Mouse (Mus musculus) stomach, embryonic 15.5 days (tissue): ENCODE data around the gene Pnkd. TPM values are rescaled to one million over a fixed set of nuclear protein-coding genes. Genes with fewer than 3 reads are reported as not detected.
A peak's percentile ranks its signal among the peaks of the same experiment; 100 is the strongest.
"Not testable (repeated sequence)": the region's sequence is repeated elsewhere in the genome, so short reads cannot be mapped to it uniquely, and the experiment has no call there.

Experiments
- ATAC-seq: fragments of 200-750 bp; cut with Nextera tagmentation; 2 replicates; pipeline ENCODE4 v1.8.0; 2017; ENCODE audit warnings: low read depth, moderate number of reproducible peaks, moderate TSS enrichment; ENCODE audit not compliant: insufficient read depth, low FRiP score
- H3K27ac ChIP-seq: fragments of 300-500 bp; sonication (generic); 2 replicates; pipeline ENCODE4 v1.5.1; 2015; ENCODE audit warnings: mild to moderate bottlenecking, inconsistent platforms
- H3K27me3 ChIP-seq: fragments of 300-500 bp; sonication (generic); replicated peaks from 2 replicates; pipeline ENCODE4 v1.6.1; 2015; ENCODE audit warnings: inconsistent platforms
- H3K36me3 ChIP-seq: fragments of 300-500 bp; sonication (generic); 2 replicates; pipeline ENCODE4 v1.6.1; 2015; ENCODE audit warnings: inconsistent platforms
- H3K4me1 ChIP-seq: fragments of 300-500 bp; sonication (generic); 2 replicates; pipeline ENCODE4 v1.6.1; 2015; ENCODE audit warnings: inconsistent platforms
- H3K4me2 ChIP-seq: fragments of 300-500 bp; sonication (generic); 2 replicates; pipeline ENCODE4 v1.6.1; 2015; ENCODE audit warnings: mild to moderate bottlenecking, inconsistent platforms
- H3K4me3 ChIP-seq: fragments of 300-500 bp; sonication (generic); replicated peaks from 2 replicates; pipeline ENCODE4 v1.5.1; 2015; ENCODE audit warnings: inconsistent platforms
- H3K9ac ChIP-seq: fragments of 300-500 bp; sonication (generic); 2 replicates; pipeline ENCODE4 v1.6.1; 2015; ENCODE audit warnings: inconsistent platforms
- H3K9me3 ChIP-seq: fragments of 300-500 bp; sonication (generic); 2 replicates; pipeline ENCODE4 v1.6.1; 2016; ENCODE audit warnings: inconsistent platforms
- WGBS: fragments of 180-500 bp; shearing (Covaris S2); methylation state at CpG from one replicate; pipeline ENCODE4 v1.1.7; 2015; 5-methylcytosine and 5-hydroxymethylcytosine counted together
- microRNA counts: library from miRNA; unstranded; fragments of <30 nt; microRNA quantifications from one replicate; lab custom pipeline; 2016
- microRNA-seq: library from miRNA; unstranded; fragments of <30 nt; microRNA quantifications from one replicate; pipeline ENCODE4, GENCODE M21; 2016
- polyA plus RNA-seq: library from polyadenylated mRNA; unstranded; fragments of >200 nt; fragmentation: Nextera tagmentation; extraction: Ambion mirVana; gene quantifications from 2 replicates; pipeline ENCODE4 v1.2.1, GENCODE M21; 2015

The Pnkd gene
- polyA plus RNA-seq, 1 experiment from 2014 or later = 117 TPM

GRCm38 (mm10) chr1:74396456-74397222, 111.9 kb downstream of the Pnkd start:
- not testable (repeated sequence) for H3K9ac ChIP-seq

GRCm38 (mm10) chr1:74397268-74397918, 112.7 kb downstream of the Pnkd start:
- Histone ChIP-seq H3K27ac (peak overlapping the region; percentile 95), H3K4me1 (peaks cover 25% of the 10 kb centered on the region)

More at GRCm38 (mm10) chr1:74396456-74397222, 111.9 kb downstream of the Pnkd start:
- ATAC-seq, H3K27me3 ChIP-seq, H3K9me3 ChIP-seq: not testable (repeated sequence)
- peaks cover 19% of the 10 kb centered on the region for H3K36me3 ChIP-seq
- peak overlapping the region; percentile 95 for H3K27ac ChIP-seq
- H3K4me2 ChIP-seq = peak overlapping the region; percentile 81
- 8% methylated on average over 12 of the region's 12 CpGs for WGBS
- peak overlapping the region; percentile 43 for H3K4me3 ChIP-seq
- H3K4me1 ChIP-seq = peaks cover 25% of the 10 kb centered on the region

GRCm38 (mm10) chr1:74397919-74398451, 113.3 kb downstream of the Pnkd start:
- peak overlapping the region; percentile 43; the same call in 1 of the 2 replicates for H3K9ac ChIP-seq
- H3K36me3 ChIP-seq = peaks cover 19% of the 10 kb centered on the region
- H3K4me3 ChIP-seq = peak overlapping the region; percentile 43
- ATAC-seq = peak; percentile 11; the same call in 1 of the 2 replicates
- H3K4me2 ChIP-seq = peak overlapping the region; percentile 81
- H3K27ac ChIP-seq = peak overlapping the region; percentile 95
- no peaks in the 10 kb centered on the region for H3K9me3 ChIP-seq
- H3K4me1 ChIP-seq = peaks cover 23% of the 10 kb centered on the region
- H3K27me3 ChIP-seq = no peaks in the 10 kb centered on the region
- WGBS = 5% methylated on average over 11 of the region's 11 CpGs

More at GRCm38 (mm10) chr1:74397268-74397918, 112.7 kb downstream of the Pnkd start:
- Histone ChIP-seq H3K9me3 (no peaks in the 10 kb centered on the region), H3K4me2 (peak overlapping the region; percentile 81), H3K9ac (peak overlapping the region; percentile 43; the same call in 1 of the 2 replicates), H3K27me3 (no peaks in the 10 kb centered on the region), H3K36me3 (peaks cover 19% of the 10 kb centered on the region), H3K4me3 (peak overlapping the region; percentile 43)
- under 1% methylated on average over 41 of the region's 41 CpGs for WGBS
- ATAC-seq = peak; percentile 91

DNA sequence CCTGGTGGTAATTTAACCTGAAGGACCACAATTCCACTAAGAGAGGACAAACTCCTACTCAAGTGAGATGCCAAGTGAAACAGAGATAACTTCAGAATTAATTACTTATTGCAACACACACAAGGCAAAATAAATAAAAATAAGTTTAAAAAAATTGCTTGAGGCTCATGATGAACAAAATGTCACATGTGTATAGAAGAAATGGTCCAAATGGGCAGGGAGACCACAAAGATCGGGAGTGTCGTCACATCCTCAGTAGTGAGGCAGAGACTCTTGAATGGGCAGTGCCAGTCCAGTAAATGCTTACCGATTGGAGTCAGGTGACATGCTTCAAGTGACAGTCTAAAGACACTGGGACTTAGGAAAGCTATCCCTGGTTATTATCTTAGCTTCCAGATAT, 115.8 kb downstream of the Pnkd start:
- no peak overlapping the region for H3K4me2 ChIP-seq
- H3K4me3 ChIP-seq = no peak overlapping the region
- no peak overlapping the region for H3K9ac ChIP-seq
- no peaks in the 10 kb centered on the region for H3K27me3 ChIP-seq
- H3K27ac ChIP-seq = no peak overlapping the region
- H3K9me3 ChIP-seq = no peaks in the 10 kb centered on the region
- WGBS = 81% methylated on average over 3 of the region's 3 CpGs
- no peak for ATAC-seq
- H3K36me3 ChIP-seq = no peaks in the 10 kb centered on the region
- 0 out of 2 replicates have a peak, but pooled peaks cover 5% of the 10 kb centered on the region for H3K4me1 ChIP-seq

DNA sequence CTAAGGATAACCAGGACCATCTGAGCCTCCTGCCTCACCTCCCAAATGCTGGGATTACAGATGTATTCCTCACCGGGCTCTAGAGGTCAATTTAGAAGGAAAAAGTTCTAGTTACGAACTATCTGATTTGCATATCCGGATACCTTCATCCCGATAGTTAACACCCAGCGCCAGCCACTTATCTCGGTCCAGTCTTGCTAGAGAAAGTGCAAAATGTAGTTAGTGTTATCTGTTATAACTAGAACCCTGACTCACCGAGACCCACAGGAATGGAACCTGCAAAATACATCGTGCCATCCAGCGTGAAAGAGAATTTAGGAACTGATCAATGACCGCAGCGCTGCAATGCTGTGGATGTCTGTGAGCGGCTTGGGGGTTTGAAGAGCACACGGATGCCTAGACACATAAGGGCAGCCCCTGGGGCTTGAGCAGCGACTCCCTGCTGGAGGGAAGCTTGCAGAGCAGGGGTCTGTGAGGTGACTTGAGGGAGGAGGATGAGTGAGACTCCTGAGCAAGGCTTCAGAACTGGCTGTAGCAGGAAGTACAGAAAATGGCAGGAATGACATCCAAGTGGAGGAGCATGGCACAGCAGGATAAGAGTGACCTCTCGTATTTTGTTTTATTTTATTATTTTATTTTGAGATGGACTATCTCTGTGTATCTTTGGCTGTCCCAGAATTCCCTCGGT, 116.4 kb downstream of the Pnkd start:
- Histone ChIP-seq H3K4me3 (no peak overlapping the region), H3K4me1 (0 out of 2 replicates have a peak, but pooled peaks cover 5% of the 10 kb centered on the region), H3K27me3 (no peaks in the 10 kb centered on the region), H3K27ac (no peak overlapping the region), H3K9ac (no peak overlapping the region), H3K9me3 (no peaks in the 10 kb centered on the region), H3K4me2 (no peak overlapping the region), H3K36me3 (no peaks in the 10 kb centered on the region)
- WGBS = 50% methylated on average over 16 of the region's 16 CpGs
- ATAC-seq = no peak

MicroRNAs encoded within 50 kb of the gene (microRNA counts, 519-probe panel; counts per million panel counts)
- 3,034 counts per million, percentile 78 among the panel's probes with 10 or more counts for microRNA mmu-miR-26b (lab: Ali Mortazavi, UCI)

Small RNA genes within 50 kb of the gene (microRNA-seq; reads per million reads assigned to microRNA genes)
- 47,697 reads per million, percentile 99 among the genes with 10 or more reads in this experiment for gene Mir26b

Other genes starting within 250 kb of the Pnkd start
- 34.5 and 40.3 TPM in 2 replicates for gene Tns1, start 160.5 kb upstream of the Pnkd start, polyA plus RNA-seq
- gene Rufy4, start 159.4 kb upstream of the Pnkd start, polyA plus RNA-seq = 0.23 and 0.43 TPM in 2 replicates
- 0.67 and 0.69 TPM in 2 replicates for gene Cxcr2, start 130.9 kb upstream of the Pnkd start, polyA plus RNA-seq
- not detected in 2 replicates for gene Cxcr1, start 90.3 kb upstream of the Pnkd start, polyA plus RNA-seq
- 493 and 505 TPM in 2 replicates for gene Arpc2, start 48.8 kb upstream of the Pnkd start, polyA plus RNA-seq
- 1.1 and 1.3 TPM in 2 replicates for gene Gpbar1, start 6.4 kb upstream of the Pnkd start, polyA plus RNA-seq
- 229 and 235 TPM in 2 replicates for gene Aamp, start 192 bp upstream of the Pnkd start, polyA plus RNA-seq
- 68.3 and 73.4 TPM in 2 replicates for gene Tmbim1, start 20.7 kb downstream of the Pnkd start, polyA plus RNA-seq
- 0.53 and 0.55 TPM in 2 replicates for gene Catip, start 77.2 kb downstream of the Pnkd start, polyA plus RNA-seq
- 6.1 and 6.6 TPM in 2 replicates for gene Slc11a1, start 90.3 kb downstream of the Pnkd start, polyA plus RNA-seq
- 82.9 and 86.2 TPM in 2 replicates for gene Ctdsp1, start 106.6 kb downstream of the Pnkd start, polyA plus RNA-seq
- gene Vil1, start 124.4 kb downstream of the Pnkd start, polyA plus RNA-seq = 32.2 and 41.1 TPM in 2 replicates
- 51.1 and 57.6 TPM in 2 replicates for gene Cnot9, start 221.1 kb downstream of the Pnkd start, polyA plus RNA-seq